Mouse (Mus musculus) mature B cell (primary cell): ENCODE results near the gene Gm28051.

Experiments used
- in situ Hi-C: fragments of 300-500 bp; cut with MboI; formaldehyde crosslinking; loops from 2 replicates; pipeline ENCODE4 v1.14.3; 2019

The Gm28051 gene

GRCm38 (mm10) chr12:102757689-102758402, at the start of gene Gm28051, which contains the start of the genes Gon7 and Ubr7:
Gm28051 (minus strand) TSS chr12:102757765.
Gon7 (minus strand) TSS chr12:102757803.
Ubr7 (plus strand) TSS chr12:102757967.
- in situ Hi-C loops, result no loop called here

- in situ Hi-C loops, result no loop called here
Measured at GRCm38 (mm10) chr12:102799528-102799927, 42.0 kb upstream of the Gm28051 start.

GRCm38 (mm10) chr12:102787927-102788326, 30.4 kb upstream of the Gm28051 start:
- in situ Hi-C loops, result no loop called here

GRCm38 (mm10) chr12:102785593-102785985, 28.0 kb upstream of the Gm28051 start:
- in situ Hi-C loops, result no loop called here

GRCm38 (mm10) chr12:102784899-102785592, 27.5 kb upstream of the Gm28051 start:
- in situ Hi-C loops, result no loop called here

- in situ Hi-C loops, result no loop called here
Measured at GRCm38 (mm10) chr12:102782841-102783240, 25.3 kb upstream of the Gm28051 start.

GRCm38 (mm10) chr12:102779452-102779851, 21.9 kb upstream of the Gm28051 start:
- in situ Hi-C loops, result no loop called here

- in situ Hi-C loops, result no loop called here
Measured at GRCm38 (mm10) chr12:102778151-102778550, 20.6 kb upstream of the Gm28051 start.

GRCm38 (mm10) chr12:102776035-102776434, 18.5 kb upstream of the Gm28051 start:
- in situ Hi-C loops, result no loop called here

- in situ Hi-C loops, result no loop called here
Measured at GRCm38 (mm10) chr12:102772676-102773075, 15.1 kb upstream of the Gm28051 start.

- in situ Hi-C loops, result no loop called here
Measured at GRCm38 (mm10) chr12:102771601-102772000, 14.0 kb upstream of the Gm28051 start.

- in situ Hi-C loops, result no loop called here
Measured at GRCm38 (mm10) chr12:102769000-102769399, 11.4 kb upstream of the Gm28051 start.

- in situ Hi-C loops, result no loop called here
Measured at GRCm38 (mm10) chr12:102763696-102764095, 6.1 kb upstream of the Gm28051 start.

GRCm38 (mm10) chr12:102761668-102762067, 4.1 kb upstream of the Gm28051 start:
- in situ Hi-C loops, result no loop called here

GRCm38 (mm10) chr12:102758936-102759335, 1.4 kb upstream of the Gm28051 start:
- in situ Hi-C loops, result no loop called here

- in situ Hi-C loops, result no loop called here
Measured at GRCm38 (mm10) chr12:102758403-102758756, 815 bp upstream of the Gm28051 start, which contains the start of gene Gm20604. Gm20604 (minus strand) TSS chr12:102758672.

- in situ Hi-C loops, result no loop called here
Measured at GRCm38 (mm10) chr12:102757055-102757688, 393 bp downstream of the Gm28051 start.

- in situ Hi-C loops, result no loop called here
Measured at GRCm38 (mm10) chr12:102756304-102756703, 1.3 kb downstream of the Gm28051 start.

GRCm38 (mm10) chr12:102748256-102748655, 9.3 kb downstream of the Gm28051 start:
- in situ Hi-C loops, result loop anchor here (25.0 kb wide), 2 partner anchors 314 to 786 kb away; partner anchors contain the start of gene Atxn3

GRCm38 (mm10) chr12:102744839-102745238, 12.7 kb downstream of the Gm28051 start:
- in situ Hi-C loops, result loop anchor here (25.0 kb wide), 2 partner anchors 317 to 783 kb away; partner anchors contain the start of gene Atxn3

- in situ Hi-C loops, result loop anchor here (25.0 kb wide), 2 partner anchors 318 to 782 kb away; partner anchors contain the start of gene Atxn3
Measured at GRCm38 (mm10) chr12:102743589-102744574, 13.7 kb downstream of the Gm28051 start, which contains the start of the genes Moap1 and Tmem251. Moap1 (minus strand) TSS chr12:102743661. Tmem251 (plus strand) TSS chr12:102743762.
